Mouse (Mus musculus): ENCODE results near the gene Snx18. TPM values are rescaled to one million over a fixed set of nuclear protein-coding genes. Genes with fewer than 3 reads are reported as not detected.

Snx18 gene
- total and polyA plus RNA-seq, 2 experiments from 2014 or later: 10.3 to 35.5 TPM

DNA sequence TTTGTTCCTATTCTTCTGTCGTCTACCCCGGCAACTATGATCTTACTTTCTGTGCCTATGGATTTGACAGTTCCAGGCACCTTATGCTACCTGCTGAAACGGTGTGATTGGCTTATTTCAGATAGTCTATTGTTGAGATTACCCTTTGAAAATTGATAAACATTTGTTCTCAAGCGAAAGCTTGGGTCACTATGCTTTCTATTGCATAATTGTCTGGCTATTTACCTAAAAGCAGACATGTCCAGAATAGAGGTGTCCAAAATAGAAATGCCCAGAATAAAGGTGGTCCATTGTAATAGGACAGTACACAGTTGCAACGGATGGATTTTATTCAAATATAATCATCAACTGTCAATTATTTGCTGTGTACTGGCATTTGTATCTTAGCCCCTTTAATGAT, 36.9 kb downstream of the Snx18 start:
- DNase-seq (no peak), ATAC-seq (no peak)
- H3K4me3 ChIP-seq (ENCODE audit: low read depth, low read length): no peak overlapping the region
- H3K4me1 ChIP-seq (ENCODE audit: insufficient read depth): no peaks in the 10 kb centered on the region
- WGBS: 86% methylated on average over 5 of the region's 5 CpGs
- H3K27ac ChIP-seq (ENCODE audit: low read depth, low read length): no peak overlapping the region
- no peak overlapping the region for H3K9ac ChIP-seq
- H3K36me3 ChIP-seq (ENCODE audit: insufficient read depth): no peaks in the 10 kb centered on the region
- no peak for TF ChIP-seq CTCF (IDR thresholded peaks at IDR 0.05; ENCODE audit: low read depth)
- H3K27me3 ChIP-seq (ENCODE audit: insufficient read depth, low read length): no peaks in the 10 kb centered on the region
- H3K9me3 ChIP-seq (ENCODE audit: low read length): no peaks in the 10 kb centered on the region
- no peak overlapping the region for H3K4me2 ChIP-seq (ENCODE audit: low read depth)

DNA sequence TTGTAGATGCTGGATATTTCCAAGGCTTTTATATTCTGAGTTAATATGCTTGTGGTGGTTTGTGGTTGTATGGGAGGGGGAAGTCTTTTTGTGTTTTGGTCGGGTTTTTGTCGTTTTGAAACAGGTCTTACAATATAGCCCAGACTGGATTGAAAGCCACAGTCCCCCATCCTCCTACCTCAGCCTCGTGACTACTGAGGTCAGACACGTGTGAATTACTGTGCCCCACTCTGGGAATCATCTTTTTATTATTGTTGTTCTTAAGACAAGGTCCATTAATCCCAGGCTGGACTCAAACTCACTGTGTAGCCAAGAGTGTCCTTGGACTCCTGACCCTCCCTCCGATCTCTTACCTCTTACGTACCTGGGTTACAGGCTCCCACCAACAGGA, 38.0 kb downstream of the Snx18 start:
- Histone ChIP-seq H3K4me1 (ENCODE audit: insufficient read depth) (no peaks in the 10 kb centered on the region), H3K4me3 (ENCODE audit: low read depth, low read length) (no peak overlapping the region), H3K27me3 (ENCODE audit: insufficient read depth, low read length) (no peaks in the 10 kb centered on the region), H3K9ac (no peak overlapping the region), H3K4me2 (ENCODE audit: low read depth) (no peak overlapping the region), H3K9me3 (ENCODE audit: low read length) (no peaks in the 10 kb centered on the region), H3K36me3 (ENCODE audit: insufficient read depth) (no peaks in the 10 kb centered on the region), H3K27ac (ENCODE audit: low read depth, low read length) (no peak overlapping the region)
- TF ChIP-seq CTCF (IDR thresholded peaks at IDR 0.05; ENCODE audit: low read depth): no peak
- no peak for ATAC-seq
- 76% methylated on average over 6 of the region's 6 CpGs for WGBS
- no peak for DNase-seq

DNA sequence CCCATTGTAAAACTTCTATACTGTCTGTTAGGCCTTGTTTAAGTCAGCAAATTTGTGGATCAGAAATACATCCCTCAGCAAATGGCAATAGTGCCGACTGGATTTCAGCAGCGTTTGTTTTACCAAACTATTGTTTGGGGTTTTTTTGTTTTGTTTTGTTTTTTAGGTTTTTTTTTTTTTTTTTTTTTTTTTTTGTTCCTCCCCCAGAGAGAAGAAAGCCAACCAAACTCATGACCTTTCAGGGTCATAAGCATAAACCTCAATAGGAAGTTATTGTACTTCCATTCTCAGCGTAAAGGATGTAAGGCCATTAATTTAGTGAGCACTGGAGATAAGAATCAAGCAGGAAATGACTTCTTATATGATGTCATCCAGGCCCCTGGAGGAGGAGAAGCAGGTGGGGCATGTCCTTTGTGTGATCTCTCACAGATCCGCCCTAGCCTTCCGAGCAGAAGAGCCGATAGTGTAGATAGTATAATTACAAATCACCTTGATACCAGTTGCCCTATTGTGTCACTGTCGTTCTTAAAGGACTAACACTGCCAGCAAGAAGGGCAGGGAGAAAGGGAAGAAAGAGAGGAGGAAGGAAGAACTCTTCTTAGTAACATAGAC, 38.5 kb downstream of the Snx18 start:
- no peak overlapping the region for H3K9ac ChIP-seq
- DNase-seq (no peak), ATAC-seq (no peak)
- 69% methylated on average over 7 of the region's 7 CpGs for WGBS
- no peak overlapping the region for H3K27ac ChIP-seq (ENCODE audit: low read depth, low read length)
- no peaks in the 10 kb centered on the region for H3K36me3 ChIP-seq (ENCODE audit: insufficient read depth)
- H3K4me1 ChIP-seq (ENCODE audit: insufficient read depth): no peaks in the 10 kb centered on the region
- H3K4me3 ChIP-seq (ENCODE audit: low read depth, low read length): no peak overlapping the region
- no peaks in the 10 kb centered on the region for H3K27me3 ChIP-seq (ENCODE audit: insufficient read depth, low read length)
- H3K9me3 ChIP-seq (ENCODE audit: low read length): no peaks in the 10 kb centered on the region
- no peak overlapping the region for H3K4me2 ChIP-seq (ENCODE audit: low read depth)
- no peak for TF ChIP-seq CTCF (IDR thresholded peaks at IDR 0.05; ENCODE audit: low read depth)

DNA sequence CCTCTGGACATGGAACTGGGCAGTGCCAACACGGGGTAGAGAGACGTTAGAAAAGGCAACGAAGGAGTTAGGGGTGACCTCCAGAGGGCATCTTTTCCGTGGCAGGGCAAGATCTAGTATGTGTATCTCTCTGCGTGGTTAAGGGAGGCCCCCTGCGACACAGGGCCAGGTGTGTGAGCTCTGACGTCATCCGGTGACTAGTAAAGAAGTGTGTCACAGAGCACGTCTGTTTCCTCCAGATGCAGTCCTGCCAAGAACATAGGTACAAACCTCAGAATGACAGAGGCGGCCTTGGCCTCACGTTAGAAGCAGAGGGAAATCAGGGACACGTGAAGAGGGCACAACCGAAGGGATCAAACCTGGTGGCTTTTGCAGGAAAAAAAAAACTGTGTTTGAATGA, 44.1 kb downstream of the Snx18 start:
- no peaks in the 10 kb centered on the region for H3K4me1 ChIP-seq (ENCODE audit: insufficient read depth)
- 85% methylated on average over 13 of the region's 13 CpGs for WGBS

DNA sequence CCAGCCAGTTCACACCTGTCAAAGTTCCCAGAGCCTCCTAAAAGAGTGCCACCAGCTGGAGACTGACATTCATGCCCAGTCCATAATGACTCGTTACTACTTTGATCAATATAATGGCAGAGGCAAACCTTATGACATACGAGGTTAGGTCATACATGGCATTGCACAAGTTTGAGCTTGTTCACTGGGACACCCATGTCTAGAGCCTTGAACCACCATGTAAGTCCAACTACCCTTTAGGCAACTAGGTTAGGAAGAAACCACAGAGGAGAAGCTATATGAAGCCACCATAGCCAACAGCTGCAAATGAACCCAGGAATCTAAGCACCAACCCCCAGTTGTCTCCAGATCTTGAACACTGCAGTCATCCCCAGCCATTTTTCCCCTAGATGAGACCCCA, 45.0 kb downstream of the Snx18 start:
- DNase-seq (no peak), ATAC-seq (no peak)
- 93% methylated on average over 2 of the region's 2 CpGs for WGBS
- Histone ChIP-seq H3K27me3 (ENCODE audit: insufficient read depth, low read length) (no peaks in the 10 kb centered on the region), H3K9ac (no peak overlapping the region), H3K27ac (ENCODE audit: low read depth, low read length) (no peak overlapping the region), H3K4me1 (ENCODE audit: insufficient read depth) (no peaks in the 10 kb centered on the region), H3K4me3 (ENCODE audit: low read depth, low read length) (no peak overlapping the region), H3K9me3 (ENCODE audit: low read length) (no peaks in the 10 kb centered on the region), H3K4me2 (ENCODE audit: low read depth) (no peak overlapping the region), H3K36me3 (ENCODE audit: insufficient read depth) (no peaks in the 10 kb centered on the region)
- no peak for TF ChIP-seq CTCF (IDR thresholded peaks at IDR 0.05; ENCODE audit: low read depth)

More for the DNA sequence above, 44.1 kb downstream of the Snx18 start:
- Histone ChIP-seq H3K36me3 (ENCODE audit: insufficient read depth) (no peaks in the 10 kb centered on the region), H3K27ac (ENCODE audit: low read depth, low read length) (no peak overlapping the region), H3K4me2 (ENCODE audit: low read depth) (no peak overlapping the region), H3K4me3 (ENCODE audit: low read depth, low read length) (no peak overlapping the region), H3K27me3 (ENCODE audit: insufficient read depth, low read length) (no peaks in the 10 kb centered on the region), H3K9ac (no peak overlapping the region), H3K9me3 (ENCODE audit: low read length) (no peaks in the 10 kb centered on the region)
- ATAC-seq (no peak), DNase-seq (no peak)
- TF ChIP-seq CTCF (IDR thresholded peaks at IDR 0.05; ENCODE audit: low read depth): no peak

DNA sequence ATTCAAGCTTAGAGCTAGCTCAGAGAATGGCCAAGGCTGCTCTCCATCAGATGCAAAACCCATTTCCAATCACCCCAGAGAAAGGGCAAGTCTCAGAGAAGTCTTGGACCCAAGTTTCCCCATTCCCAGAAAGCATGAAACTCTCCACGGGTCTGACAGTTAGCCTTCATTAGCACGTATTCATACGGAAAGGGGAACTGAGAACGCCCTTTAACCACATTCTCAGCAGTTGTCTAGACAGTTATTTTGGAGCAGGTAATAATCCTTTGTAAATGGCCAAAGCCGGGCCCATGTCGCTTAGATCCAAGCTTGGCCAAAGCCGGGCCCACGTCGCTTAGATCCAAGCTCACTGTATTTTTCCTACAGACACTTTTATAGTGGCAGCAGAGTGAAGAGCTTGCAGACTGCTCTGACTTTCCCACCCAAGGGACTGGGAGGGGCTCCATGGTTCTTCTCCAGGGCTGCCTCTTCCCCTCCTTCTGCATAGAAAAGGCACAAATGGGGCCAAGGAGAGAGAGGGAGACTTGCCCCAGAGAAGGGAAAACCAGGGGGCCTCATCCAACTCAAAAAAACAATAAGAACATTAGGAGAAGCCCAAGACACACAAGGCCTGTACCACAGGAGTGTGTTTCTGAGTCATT, 46.2 kb downstream of the Snx18 start:
- 78% methylated on average over 9 of the region's 9 CpGs for WGBS

DNA sequence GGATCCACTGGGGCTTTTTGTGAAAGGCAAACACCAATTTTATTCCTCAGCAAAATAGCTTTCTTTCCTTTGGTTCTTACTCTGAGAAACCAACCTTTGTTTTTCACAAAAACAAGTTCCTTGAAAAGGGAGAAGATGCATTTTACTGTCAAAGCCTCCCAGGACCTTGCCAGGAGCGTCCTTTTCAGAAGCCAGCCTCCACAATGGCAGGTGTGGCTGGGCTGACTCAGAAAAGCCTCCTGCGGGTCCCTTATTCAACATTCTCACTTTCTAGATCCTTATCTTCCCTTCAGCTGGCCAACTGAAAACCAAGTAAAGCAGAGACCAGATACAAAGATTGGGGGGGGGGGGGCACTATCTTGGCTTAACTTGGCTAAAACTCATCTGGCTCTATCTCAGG, 48.8 kb downstream of the Snx18 start:
- Histone ChIP-seq H3K27ac (ENCODE audit: low read depth, low read length) (no peak overlapping the region), H3K4me3 (ENCODE audit: low read depth, low read length) (no peak overlapping the region), H3K9me3 (ENCODE audit: low read length) (no peaks in the 10 kb centered on the region), H3K36me3 (ENCODE audit: insufficient read depth) (no peaks in the 10 kb centered on the region), H3K4me1 (ENCODE audit: insufficient read depth) (no peaks in the 10 kb centered on the region), H3K4me2 (ENCODE audit: low read depth) (no peak overlapping the region), H3K9ac (no peak overlapping the region), H3K27me3 (ENCODE audit: insufficient read depth, low read length) (no peaks in the 10 kb centered on the region)
- no peak for TF ChIP-seq CTCF (IDR thresholded peaks at IDR 0.05; ENCODE audit: low read depth)
- WGBS: 11% methylated on average over 2 of the region's 2 CpGs
- DNase-seq (no peak), ATAC-seq (no peak)

More for the DNA sequence above, 46.2 kb downstream of the Snx18 start:
- DNase-seq: no peak
- H3K9ac ChIP-seq: no peak overlapping the region
- H3K36me3 ChIP-seq (ENCODE audit: insufficient read depth): no peaks in the 10 kb centered on the region
- H3K4me2 ChIP-seq (ENCODE audit: low read depth): no peak overlapping the region
- H3K4me3 ChIP-seq (ENCODE audit: low read depth, low read length): no peak overlapping the region
- no peak for TF ChIP-seq CTCF (IDR thresholded peaks at IDR 0.05; ENCODE audit: low read depth)
- H3K27ac ChIP-seq (ENCODE audit: low read depth, low read length): no peak overlapping the region
- no peaks in the 10 kb centered on the region for H3K4me1 ChIP-seq (ENCODE audit: insufficient read depth)
- H3K9me3 ChIP-seq (ENCODE audit: low read length): no peaks in the 10 kb centered on the region
- ATAC-seq: no peak
- H3K27me3 ChIP-seq (ENCODE audit: insufficient read depth, low read length): no peaks in the 10 kb centered on the region
